In genomic region chr4:55567986-55568385, GRCm38 (mm10) we compare ENCODE assay signal across 17 mouse cellular contexts. TPM values are rescaled to one million over a fixed set of nuclear protein-coding genes. Genes with fewer than 3 reads are reported as not detected.
A peak's percentile ranks its signal among the peaks of the same experiment; 100 is the strongest.
DNase-seq lines count a peak whose midpoint lies in the region; TF ChIP-seq lines count a peak whose summit lies in the region.
"Had no signal": no experiment of that assay in that cellular context is flagged by ENCODE, and none has a peak within 500 bp of the region (broad histone marks: within the 10 kb centered on the region; RNA-seq: fewer than 3 reads in every experiment).

No protein-coding gene starts in this region.

- H3K36me3 ChIP-seq in liver, adult 2 months (ENCODE audit: control insufficient read depth, insufficient read depth, low read length) = no peaks in the 10 kb centered on the region
- H3K36me3 ChIP-seq: forebrain, embryonic 10.5 days; limb, embryonic 13.5 days; liver, embryonic 15.5 days had no signal

- 34% methylated on average over 9 of the region's 9 CpGs for WGBS in liver, adult 2 months

- intact Hi-C loops in gastrocnemius, postnatal 14 days (cut with DNase I; ENCODE audit: low total_unique reads) = no loop called here

- H3K4me3 ChIP-seq in liver, adult 2 months (ENCODE audit: insufficient read depth, low read depth, low read length) = no peak overlapping the region
- H3K4me3 ChIP-seq: forebrain, embryonic 10.5 days; limb, embryonic 13.5 days; liver, embryonic 15.5 days had no signal

- peaks cover 23% of the 10 kb centered on the region for H3K27me3 ChIP-seq in liver, adult 2 months (ENCODE audit: control insufficient read depth, insufficient read depth, low read length)
- H3K27me3 ChIP-seq: limb, embryonic 13.5 days had no signal

- no peaks in the 10 kb centered on the region for H3K79me2 ChIP-seq in liver, adult 2 months (ENCODE audit: control insufficient read depth, insufficient read depth, low read length)

- no peak for TF ChIP-seq CTCF in liver, adult 2 months (IDR thresholded peaks at IDR 0.05; ENCODE audit: low read depth, low read length)
- no peak for TF ChIP-seq CTCF in brain, embryonic 14.5 days (IDR thresholded peaks at IDR 0.05; ENCODE audit: borderline replicate concordance, extremely low read depth, insufficient read depth, insufficient read length)

- DNase-seq in gastrocnemius, postnatal 14 days = peak; percentile 28
- DNase-seq in gastrocnemius, postnatal 10 days = no peak
- peak; percentile 95 for DNase-seq in liver, adult 2 months (ENCODE audit: extremely low read depth, low read depth, low spot score)
- no peak for DNase-seq in liver
- peak; percentile 24 for DNase-seq in brain, embryonic 14.5 days (ENCODE audit: low read depth)
- peak; percentile 50 for DNase-seq in retina, embryonic 14.5 days (ENCODE audit: low spot score)
- no peak for DNase-seq in layer of hippocampus, adult 9-11 months
- DNase-seq: adrenal gland, postnatal 14 days; cerebellum, adult 11-12 months; kidney, adult 2 months; kidney, postnatal 10 days; layer of hippocampus, postnatal 36 days; right cerebral cortex, postnatal 4 days; thymus, postnatal 14 days had no signal

- H3K4me1 ChIP-seq in liver, adult 2 months (ENCODE audit: control insufficient read depth, insufficient read depth, low read length) = peaks cover 5% of the 10 kb centered on the region
- H3K4me1 ChIP-seq: liver, embryonic 15.5 days had no signal

- no peak overlapping the region for H3K27ac ChIP-seq in liver, adult 2 months (replicated peaks; ENCODE audit: insufficient read depth, low read depth, low read length)
- H3K27ac ChIP-seq: forebrain, embryonic 10.5 days; limb, embryonic 13.5 days; liver, embryonic 15.5 days had no signal

- TF ChIP-seq POLR2A in liver, adult 2 months (IDR thresholded peaks at IDR 0.05; ENCODE audit: extremely low read depth, insufficient read depth, low read length) = no peak
- TF ChIP-seq POLR2A in brain, embryonic 14.5 days (IDR thresholded peaks at IDR 0.05; ENCODE audit: borderline replicate concordance, extremely low read depth, insufficient read depth, insufficient read length, poor library complexity, severe bottlenecking) = no peak

- no peak overlapping the region for H3K9ac ChIP-seq in liver, adult 2 months (ENCODE audit: low read depth, low read length)
- H3K9ac ChIP-seq: limb, embryonic 13.5 days; liver, embryonic 15.5 days had no signal

RNA-seq across cellular contexts. Expression of gene Klf4, which starts 35.7 kb away (rescaled TPM):
- total RNA-seq in gastrocnemius, postnatal 14 days (2021) = 10 to 100 TPM; 14.0 to 17.3 TPM
- total RNA-seq in gastrocnemius, postnatal 10 days (2021) = 10 to 100 TPM; 19.3 to 21.8 TPM
- total RNA-seq in liver, adult 2 months (2014; rRNA removed) = 0.46 and 0.74 TPM in 2 replicates
- 0.57 and 0.68 TPM in 2 replicates for polyA plus RNA-seq in liver, adult 2 months (2012; rRNA removed)
- polyA plus RNA-seq in brain, embryonic 14.5 days (2012; rRNA removed) = 4.6 and 7.5 TPM in 2 replicates

Comparison
In these comparisons a context has a peak if more than half of its experiments do, and no peak if none do; other contexts are left out.
1. DNase-seq: peak in gastrocnemius, postnatal 14 days (single experiment), liver, adult 2 months (single experiment), brain, embryonic 14.5 days (single experiment) and retina, embryonic 14.5 days (single experiment); none in gastrocnemius, postnatal 10 days (single experiment), liver (single experiment) and layer of hippocampus, adult 9-11 months (single experiment).